ENCODE assay signal across 24 mouse cellular contexts in genomic region chr4:115820944-115821343, GRCm38 (mm10). TPM values are rescaled to one million over a fixed set of nuclear protein-coding genes. Genes with fewer than 3 reads are reported as not detected.
DNase-seq lines count a peak whose midpoint lies in the region; TF ChIP-seq lines count a peak whose summit lies in the region.
"Had no signal": no experiment of that assay in that cellular context is flagged by ENCODE, and none has a peak within 500 bp of the region (broad histone marks: within the 10 kb centered on the region; RNA-seq: fewer than 3 reads in every experiment).

No protein-coding gene starts in this region.

- 74% methylated on average over 3 of the region's 3 CpGs for WGBS in limb, embryonic 10.5 days

- peak overlapping the region; percentile 26 for H3K4me2 ChIP-seq in CH12.LX (ENCODE audit: insufficient read depth, low read depth, poor library complexity, severe bottlenecking)
- H3K4me2 ChIP-seq: embryonic facial prominence, embryonic 13.5 days; embryonic facial prominence, embryonic 15.5 days; forebrain, embryonic 12.5 days had no signal

- no peaks in the 10 kb centered on the region for H3K27me3 ChIP-seq in CH12.LX (replicated peaks)
- no peaks in the 10 kb centered on the region for H3K27me3 ChIP-seq in limb, embryonic 10.5 days (ENCODE audit: low read depth, poor library complexity, severe bottlenecking)
- H3K27me3 ChIP-seq: embryonic facial prominence, embryonic 13.5 days; embryonic facial prominence, embryonic 15.5 days; forebrain, embryonic 12.5 days; Patski had no signal

- TF ChIP-seq EP300 in CH12.LX (IDR thresholded peaks at IDR 0.05; ENCODE audit: low read length), result peak; percentile 75

- H3K79me2 ChIP-seq in CH12.LX (replicated peaks; ENCODE audit: control insufficient read depth, extremely low read depth, insufficient read depth, poor library complexity, severe bottlenecking), result no peaks in the 10 kb centered on the region

- peaks cover 20 to 60% of the 10 kb centered on the region in 2 experiments for H3K4me1 ChIP-seq in CH12.LX (ENCODE audit: control insufficient read depth in 1 of 2, insufficient read depth in 2 of 2)
- H3K4me1 ChIP-seq in limb, embryonic 10.5 days, result peaks cover 7% of the 10 kb centered on the region
- H3K4me1 ChIP-seq: embryonic facial prominence, embryonic 15.5 days; forebrain, embryonic 12.5 days had no signal

- DNase-seq in heart, adult 11 months, result peak; percentile 81
- no peak for DNase-seq in heart, adult 9 months (ENCODE audit: low spot score in 2 of 2)
- peak; percentile 39 for DNase-seq in CH12.LX (ENCODE audit: extremely low read depth)
- peak; percentile 21 for DNase-seq in limb, embryonic 10.5 days (ENCODE audit: low spot score)
- no peak for DNase-seq in adrenal gland, postnatal 25 days
- DNase-seq: adrenal gland, adult 8-10 months; adrenal gland, postnatal 14 days; B cell, adult 2 months; cerebellum, adult 11 months; cerebellum, adult 18-20 months; cerebellum, adult 8-10 months; cerebellum, adult 9-11 months; cerebellum, postnatal 14 days; cerebellum, postnatal 36 days; embryo, embryonic 11 days had no signal

- no peaks in the 10 kb centered on the region for H3K9me3 ChIP-seq in CH12.LX (replicated peaks; ENCODE audit: low read length)
- H3K9me3 ChIP-seq in limb, embryonic 10.5 days (replicated peaks), result no peaks in the 10 kb centered on the region
- H3K9me3 ChIP-seq: embryonic facial prominence, embryonic 13.5 days; embryonic facial prominence, embryonic 15.5 days; forebrain, embryonic 10.5 days; forebrain, embryonic 12.5 days had no signal

- peaks cover 8 to 51% of the 10 kb centered on the region in 2 experiments for H3K36me3 ChIP-seq in CH12.LX (replicated peaks in 1 of 2; ENCODE audit: control insufficient read depth in 1 of 2, insufficient read depth in 1 of 2, low read length in 1 of 2)
- no peaks in the 10 kb centered on the region for H3K36me3 ChIP-seq in limb, embryonic 10.5 days

- dilution Hi-C loops in CH12.LX (cut with MboI; ENCODE audit: extremely low pct_ligation_motif_present, extremely low pct_unique_long_range_greater_than_20kb, low sequenced_read_pairs), result no loop called here

- TF ChIP-seq CTCF in CH12.LX (conservative IDR thresholded peaks at IDR 0.05 in 1 of 2, IDR thresholded peaks at IDR 0.05 in 1 of 2; ENCODE audit: low read depth in 2 of 2, low read length in 2 of 2), result no peak

- no peak; the same call in 1 of the 2 replicates for TF ChIP-seq RAD21 in CH12.LX (IDR thresholded peaks at IDR 0.05; ENCODE audit: low read depth, low read length)

- in situ Hi-C loops in CH12.LX (cut with MboI; ENCODE audit: low pct_ligation_motif_present, low pct_unique_long_range_greater_than_20kb, low sequenced_read_pairs), result loop anchor here (10.0 kb wide), 1 partner anchor 76 kb away; no protein-coding TSS in a partner anchor

- 0 out of 2 replicates have a peak overlapping the region, but pooled peaks have one; percentile 3 for H3K9ac ChIP-seq in CH12.LX (ENCODE audit: insufficient read depth, low read depth)
- H3K9ac ChIP-seq: embryonic facial prominence, embryonic 13.5 days; embryonic facial prominence, embryonic 15.5 days; forebrain, embryonic 12.5 days had no signal

- no peak for TF ChIP-seq POLR2A in CH12.LX (IDR thresholded peaks at IDR 0.05; ENCODE audit: low read depth, low read length)

- H3K27ac ChIP-seq in CH12.LX (ENCODE audit: insufficient read depth, low read depth), result peak overlapping the region; percentile 66; the same call in 1 of the 2 replicates
- no peak overlapping the region for H3K27ac ChIP-seq in limb, embryonic 10.5 days
- H3K27ac ChIP-seq: embryonic facial prominence, embryonic 13.5 days; embryonic facial prominence, embryonic 15.5 days; forebrain, embryonic 10.5 days; forebrain, embryonic 12.5 days had no signal

- peak overlapping the region in 1 of 3 experiments; percentile 12 for H3K4me3 ChIP-seq in CH12.LX (replicated peaks in 1 of 3; ENCODE audit: low read depth in 2 of 3, low read length in 2 of 3, poor library complexity in 1 of 3)
- H3K4me3 ChIP-seq in limb, embryonic 10.5 days, result no peak overlapping the region
- H3K4me3 ChIP-seq: embryonic facial prominence, embryonic 13.5 days; embryonic facial prominence, embryonic 15.5 days; erythroblast, embryonic 14.5 days; forebrain, embryonic 10.5 days; forebrain, embryonic 12.5 days had no signal

TF ChIP-seq in CH12.LX, 34 proteins besides CTCF, POLR2A, EP300 and RAD21:
- TF ChIP-seq SIN3A (IDR thresholded peaks at IDR 0.05; ENCODE audit: low read length) (peak; percentile 68), KAT2A (IDR thresholded peaks at IDR 0.05; ENCODE audit: insufficient replicate concordance, low read length) (0 out of 2 replicates have a peak, but pooled peaks have one; percentile 18), UBTF (IDR thresholded peaks at IDR 0.05; ENCODE audit: low read depth, low read length) (0 out of 2 replicates have a peak, but pooled peaks have one; percentile 57), ETS1 (conservative IDR thresholded peaks at IDR 0.05; ENCODE audit: low read depth, low read length) (peak; percentile 90), ZMIZ1 (IDR thresholded peaks at IDR 0.05; ENCODE audit: low read depth, low read length) (no peak), SMC3 (IDR thresholded peaks at IDR 0.05; ENCODE audit: low read depth, low read length) (0 out of 2 replicates have a peak, but pooled peaks have one; percentile 13), BHLHE40 (IDR thresholded peaks at IDR 0.05; ENCODE audit: low read depth, low read length) (peak; percentile 48), MEF2A (IDR thresholded peaks at IDR 0.05; ENCODE audit: borderline replicate concordance, low read depth, low read length) (peak; percentile 48; the same call in 1 of the 2 replicates), TCF12 (IDR thresholded peaks at IDR 0.05; ENCODE audit: low read depth, low read length) (peak; percentile 42; the same call in 1 of the 2 replicates), TBP (conservative IDR thresholded peaks at IDR 0.05; ENCODE audit: low read depth, low read length) (peak; percentile 41; the same call in 1 of the 2 replicates), NRF1 (IDR thresholded peaks at IDR 0.05; ENCODE audit: low read depth, low read length) (no peak), GABPA (IDR thresholded peaks at IDR 0.05; ENCODE audit: insufficient replicate concordance, low read depth, low read length) (no peak), ZNF384 (IDR thresholded peaks at IDR 0.05; ENCODE audit: low read depth, low read length) (no peak), USF1 (IDR thresholded peaks at IDR 0.05; ENCODE audit: low read depth, low read length) (no peak), MXI1 (IDR thresholded peaks at IDR 0.05; ENCODE audit: low read depth, low read length) (no peak), IRF4 (IDR thresholded peaks at IDR 0.05; ENCODE audit: low read depth, low read length) (peak; percentile 87)
TF ChIP-seq in CH12.LX: peak in this region for 10.

RNA-seq across cellular contexts. Expression of gene Mob3c, which starts 6.9 kb away (rescaled TPM):
- total RNA-seq in CH12.LX (2012; rRNA removed), result 9.2 and 9.3 TPM in 2 replicates
- 7.4 and 7.8 TPM in 2 replicates for total RNA-seq in CH12.LX (2014; rRNA removed)
- 5.9 and 9.2 TPM in 2 replicates for polyA plus RNA-seq in CH12.LX (2012; ENCODE audit: insufficient read length, low read depth)
- polyA plus RNA-seq in limb, embryonic 10.5 days (2016; fragmentation: Nextera tagmentation; extraction: Ambion mirVana), result 4.4 and 6.5 TPM in 2 replicates
- 12.0 and 18.9 TPM in 2 replicates for total RNA-seq in adrenal gland, postnatal 25 days (2021)

RNA-seq across cellular contexts. Expression of gene Mknk1, which starts 18.1 kb away (rescaled TPM):
- 34.7 and 39.0 TPM in 2 replicates for total RNA-seq in CH12.LX (2012; rRNA removed)
- 15.7 and 17.8 TPM in 2 replicates for total RNA-seq in CH12.LX (2014; rRNA removed)
- 31.5 and 38.5 TPM in 2 replicates for polyA plus RNA-seq in CH12.LX (2012; ENCODE audit: insufficient read length, low read depth)
- polyA plus RNA-seq in limb, embryonic 10.5 days (2016; fragmentation: Nextera tagmentation; extraction: Ambion mirVana), result 23.1 and 29.6 TPM in 2 replicates
- total RNA-seq in adrenal gland, postnatal 25 days (2021), result 53.9 and 62.4 TPM in 2 replicates

RNA-seq across cellular contexts. Expression of gene Atpaf1, which starts 36.3 kb away (rescaled TPM):
- total RNA-seq in CH12.LX (2012; rRNA removed) (17.0 and 24.3 TPM in 2 replicates), CH12.LX (2014; rRNA removed) (36.3 and 37.5 TPM in 2 replicates)
- polyA plus RNA-seq in CH12.LX (2012; ENCODE audit: insufficient read length, low read depth), result 22.1 and 27.7 TPM in 2 replicates
- 55.8 and 58.0 TPM in 2 replicates for polyA plus RNA-seq in limb, embryonic 10.5 days (2016; fragmentation: Nextera tagmentation; extraction: Ambion mirVana)
- total RNA-seq in adrenal gland, postnatal 25 days (2021), result 42.4 and 59.4 TPM in 2 replicates

RNA-seq across cellular contexts. Expression of gene Tex38, which starts 40.1 kb away (rescaled TPM):
- total RNA-seq in CH12.LX (2012; rRNA removed), result 0.17 TPM in 1 of 2 replicates, not detected in the other
- not detected in 2 replicates for total RNA-seq in CH12.LX (2014; rRNA removed)
- 0.30 and 0.52 TPM in 2 replicates for polyA plus RNA-seq in CH12.LX (2012; ENCODE audit: insufficient read length, low read depth)
- 0.43 TPM in 1 of 2 replicates, not detected in the other for polyA plus RNA-seq in limb, embryonic 10.5 days (2016; fragmentation: Nextera tagmentation; extraction: Ambion mirVana)
- total RNA-seq in adrenal gland, postnatal 25 days (2021), result 2.2 and 3.7 TPM in 2 replicates
- total RNA-seq: ES-E14 had no signal
- polyA plus RNA-seq: embryonic facial prominence, embryonic 11.5 days; erythroblast, embryonic 14.5 days; forebrain, embryonic 14.5 days had no signal

Comparison
In these comparisons a context has a peak if more than half of its experiments do, and no peak if none do; other contexts are left out.
1. DNase-seq: peak in heart, adult 11 months (single experiment), CH12.LX (single experiment) and limb, embryonic 10.5 days (single experiment); none in heart, adult 9 months (0 of 2) and adrenal gland, postnatal 25 days (single experiment).